Mouse (Mus musculus): ENCODE results near the gene Cacna2d4. TPM values are rescaled to one million over a fixed set of nuclear protein-coding genes. Genes with fewer than 3 reads are reported as not detected.

Gene Cacna2d4
- polyA plus RNA-seq, 1 experiment from 2014 or later: 0.23 TPM

DNA sequence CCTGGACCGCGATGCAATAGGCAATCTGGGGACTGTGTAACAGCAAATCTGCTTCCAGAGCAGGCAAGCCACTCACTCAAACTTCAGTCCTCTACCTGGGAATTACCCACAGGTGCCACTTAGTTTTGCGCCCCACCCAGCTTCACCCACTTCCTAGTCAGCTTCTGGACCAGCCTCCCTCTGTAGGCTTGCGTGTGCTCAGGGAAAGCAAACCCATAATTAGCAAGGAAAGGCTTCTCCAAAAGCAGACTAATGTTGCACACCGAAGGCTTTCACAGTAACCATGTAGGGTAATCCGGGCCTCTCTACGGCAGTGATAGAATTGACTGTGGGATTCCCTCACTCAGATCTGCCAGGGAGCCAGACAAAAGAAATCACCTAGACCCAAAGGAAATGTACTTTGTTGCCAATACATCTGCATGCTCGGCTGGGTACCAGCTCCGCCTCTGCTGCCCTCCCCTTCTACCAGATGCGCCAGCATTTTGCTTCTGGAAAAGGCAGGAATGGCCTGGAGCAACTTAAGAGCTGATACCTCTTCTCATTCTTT is 71.6 kb downstream of the Cacna2d4 start:
- WGBS: 71% methylated on average over 10 of the region's 10 CpGs
- no peaks in the 10 kb centered on the region for H3K27me3 ChIP-seq (ENCODE audit: control insufficient read depth, insufficient read depth, low read length)
- H3K4me2 ChIP-seq (replicated peaks; ENCODE audit: low read depth, low read length): no peak overlapping the region
- H3K4me1 ChIP-seq (ENCODE audit: control insufficient read depth, insufficient read depth, low read length): no peaks in the 10 kb centered on the region
- H3K9me3 ChIP-seq (ENCODE audit: control insufficient read depth, low read depth, low read length): no peaks in the 10 kb centered on the region
- no peak overlapping the region for H3K9ac ChIP-seq (replicated peaks; ENCODE audit: low read depth, low read length)
- no peaks in the 10 kb centered on the region for H3K36me3 ChIP-seq (ENCODE audit: control insufficient read depth, insufficient read depth, low read length)
- H3K27ac ChIP-seq (ENCODE audit: low read length): no peak overlapping the region
- no peak overlapping the region for H3K4me3 ChIP-seq (ENCODE audit: low read depth, low read length)
- ATAC-seq (ENCODE audit: insufficient number of reproducible peaks, insufficient read depth, low FRiP score, low read depth): no peak

DNA sequence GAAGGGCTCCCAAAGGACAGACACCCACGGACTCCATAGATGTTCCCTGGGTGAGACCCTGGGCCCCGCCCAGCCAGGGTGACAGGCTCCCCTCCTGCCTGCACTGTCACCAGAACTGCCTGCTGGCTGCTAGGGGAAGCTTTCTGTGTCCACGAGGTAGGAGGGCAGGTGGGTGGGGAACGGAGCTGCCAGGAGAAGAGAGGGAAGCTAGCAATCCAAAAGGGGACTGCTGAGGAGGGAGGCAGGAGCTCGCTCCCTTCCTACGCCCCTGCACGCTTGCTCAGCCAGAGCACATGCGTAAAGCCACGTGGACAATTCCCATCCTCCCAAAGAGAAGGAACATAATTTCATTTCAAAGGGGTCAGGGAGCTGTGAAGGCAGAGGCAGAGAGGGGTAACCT is 73.8 kb downstream of the Cacna2d4 start:
- no peak for ATAC-seq (ENCODE audit: insufficient number of reproducible peaks, insufficient read depth, low FRiP score, low read depth)
- Histone ChIP-seq H3K9me3 (ENCODE audit: control insufficient read depth, low read depth, low read length) (no peaks in the 10 kb centered on the region), H3K4me3 (ENCODE audit: low read depth, low read length) (no peak overlapping the region), H3K27me3 (ENCODE audit: control insufficient read depth, insufficient read depth, low read length) (no peaks in the 10 kb centered on the region), H3K36me3 (ENCODE audit: control insufficient read depth, insufficient read depth, low read length) (no peaks in the 10 kb centered on the region), H3K4me1 (ENCODE audit: control insufficient read depth, insufficient read depth, low read length) (no peaks in the 10 kb centered on the region), H3K9ac (replicated peaks; ENCODE audit: low read depth, low read length) (no peak overlapping the region), H3K4me2 (replicated peaks; ENCODE audit: low read depth, low read length) (no peak overlapping the region), H3K27ac (ENCODE audit: low read length) (no peak overlapping the region)
- 47% methylated on average over 9 of the region's 9 CpGs for WGBS

DNA sequence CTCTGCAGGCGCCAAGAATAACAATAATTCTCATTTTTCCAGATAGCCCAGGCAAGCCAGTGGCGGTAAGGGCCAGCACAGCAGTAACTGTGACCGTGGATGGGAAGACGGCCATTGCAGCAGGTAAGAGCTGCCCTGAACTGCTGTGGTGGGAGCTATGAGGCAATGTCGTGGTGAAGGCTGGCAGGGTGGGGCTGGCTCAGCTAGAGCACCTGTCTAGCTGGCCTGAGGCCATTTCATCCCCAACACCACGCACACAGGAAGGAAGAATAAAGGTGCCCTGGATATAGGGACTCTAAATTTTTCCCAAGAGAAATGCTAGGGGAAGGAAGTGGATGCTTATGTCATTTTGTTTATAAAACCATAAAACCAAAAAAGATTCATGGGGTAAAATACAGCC is 76.1 kb downstream of the Cacna2d4 start:
- no peaks in the 10 kb centered on the region for H3K27me3 ChIP-seq (ENCODE audit: control insufficient read depth, insufficient read depth, low read length)
- no peaks in the 10 kb centered on the region for H3K9me3 ChIP-seq (ENCODE audit: control insufficient read depth, low read depth, low read length)
- no peaks in the 10 kb centered on the region for H3K4me1 ChIP-seq (ENCODE audit: control insufficient read depth, insufficient read depth, low read length)
- H3K9ac ChIP-seq (replicated peaks; ENCODE audit: low read depth, low read length): no peak overlapping the region
- WGBS: 80% methylated on average over 6 of the region's 6 CpGs
- H3K27ac ChIP-seq (ENCODE audit: low read length): no peak overlapping the region
- H3K4me2 ChIP-seq (replicated peaks; ENCODE audit: low read depth, low read length): no peak overlapping the region
- H3K36me3 ChIP-seq (ENCODE audit: control insufficient read depth, insufficient read depth, low read length): no peaks in the 10 kb centered on the region
- no peak overlapping the region for H3K4me3 ChIP-seq (ENCODE audit: low read depth, low read length)
- ATAC-seq (ENCODE audit: insufficient number of reproducible peaks, insufficient read depth, low FRiP score, low read depth): no peak

DNA sequence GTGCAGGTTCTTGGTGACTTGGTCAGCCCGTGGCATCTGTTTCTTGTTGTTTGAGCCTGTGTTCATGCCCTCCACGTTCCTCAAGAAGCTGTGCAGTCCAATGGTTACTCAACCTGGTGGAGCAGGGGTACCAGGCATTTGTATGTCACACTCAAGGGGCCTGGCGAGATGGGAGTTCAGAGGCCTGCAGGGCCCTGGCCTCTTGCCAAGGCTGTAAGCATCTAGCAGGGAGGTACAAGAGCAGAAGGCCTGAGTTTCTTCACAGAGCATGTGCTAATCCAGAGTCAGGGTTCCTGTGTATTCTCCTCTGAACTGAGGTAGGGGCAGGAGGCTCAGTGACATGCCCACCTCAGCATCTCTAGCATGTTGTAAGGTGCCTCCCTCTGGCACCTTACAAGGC is 76.8 kb downstream of the Cacna2d4 start:
- no peak for ATAC-seq (ENCODE audit: insufficient number of reproducible peaks, insufficient read depth, low FRiP score, low read depth)
- 60% methylated on average over 3 of the region's 3 CpGs for WGBS

DNA sequence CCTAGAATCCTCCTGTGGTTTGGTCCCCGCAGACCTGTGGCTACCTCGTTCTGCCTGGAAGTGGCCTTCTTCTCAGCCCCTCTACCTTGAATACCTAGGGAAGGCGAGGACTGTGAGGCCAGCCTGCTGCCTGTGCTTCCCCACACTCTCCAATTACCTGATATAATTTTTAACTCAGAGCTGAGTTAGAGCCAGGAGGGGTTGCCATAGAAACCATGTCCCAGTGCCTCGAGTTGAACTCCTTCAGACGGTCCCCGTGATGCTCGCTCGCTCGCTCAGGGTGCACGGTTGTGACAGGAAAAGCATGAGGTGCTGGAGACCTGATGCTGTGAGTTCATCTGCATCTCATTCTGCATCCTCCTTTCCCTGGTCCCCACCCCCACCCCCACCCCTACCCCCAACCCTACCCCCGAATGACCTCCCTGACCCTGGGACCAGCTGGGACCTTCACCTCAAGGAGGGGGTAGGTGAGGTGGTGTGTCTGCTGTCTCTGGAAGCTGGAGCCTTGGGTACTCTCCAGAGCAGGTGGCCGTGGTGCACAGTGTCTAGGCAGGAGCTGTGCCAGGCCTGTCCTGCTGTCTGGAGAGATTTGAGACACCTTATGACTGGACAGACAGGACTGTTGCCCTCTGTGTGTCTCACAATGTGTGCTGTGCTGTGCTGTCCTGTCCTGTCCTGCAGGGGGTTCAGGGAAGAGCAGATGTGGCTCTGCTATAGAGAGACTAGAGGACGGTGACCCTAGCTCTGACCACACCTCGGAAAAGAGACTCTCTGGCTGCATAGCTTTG is 77.5 kb downstream of the Cacna2d4 start:
- H3K27ac ChIP-seq (ENCODE audit: low read length): no peak overlapping the region
- H3K4me2 ChIP-seq (replicated peaks; ENCODE audit: low read depth, low read length): no peak overlapping the region
- no peak for ATAC-seq (ENCODE audit: insufficient number of reproducible peaks, insufficient read depth, low FRiP score, low read depth)
- H3K9ac ChIP-seq (replicated peaks; ENCODE audit: low read depth, low read length): no peak overlapping the region
- 48% methylated on average over 14 of the region's 14 CpGs for WGBS
- no peaks in the 10 kb centered on the region for H3K36me3 ChIP-seq (ENCODE audit: control insufficient read depth, insufficient read depth, low read length)
- no peak overlapping the region for H3K4me3 ChIP-seq (ENCODE audit: low read depth, low read length)
- H3K27me3 ChIP-seq (ENCODE audit: control insufficient read depth, insufficient read depth, low read length): no peaks in the 10 kb centered on the region
- H3K4me1 ChIP-seq (ENCODE audit: control insufficient read depth, insufficient read depth, low read length): no peaks in the 10 kb centered on the region
- H3K9me3 ChIP-seq (ENCODE audit: control insufficient read depth, low read depth, low read length): no peaks in the 10 kb centered on the region

More for the DNA sequence above, 76.8 kb downstream of the Cacna2d4 start:
- H3K27ac ChIP-seq (ENCODE audit: low read length): no peak overlapping the region
- H3K4me2 ChIP-seq (replicated peaks; ENCODE audit: low read depth, low read length): no peak overlapping the region
- no peaks in the 10 kb centered on the region for H3K9me3 ChIP-seq (ENCODE audit: control insufficient read depth, low read depth, low read length)
- H3K27me3 ChIP-seq (ENCODE audit: control insufficient read depth, insufficient read depth, low read length): no peaks in the 10 kb centered on the region
- H3K4me1 ChIP-seq (ENCODE audit: control insufficient read depth, insufficient read depth, low read length): no peaks in the 10 kb centered on the region
- H3K36me3 ChIP-seq (ENCODE audit: control insufficient read depth, insufficient read depth, low read length): no peaks in the 10 kb centered on the region
- no peak overlapping the region for H3K9ac ChIP-seq (replicated peaks; ENCODE audit: low read depth, low read length)
- no peak overlapping the region for H3K4me3 ChIP-seq (ENCODE audit: low read depth, low read length)

DNA sequence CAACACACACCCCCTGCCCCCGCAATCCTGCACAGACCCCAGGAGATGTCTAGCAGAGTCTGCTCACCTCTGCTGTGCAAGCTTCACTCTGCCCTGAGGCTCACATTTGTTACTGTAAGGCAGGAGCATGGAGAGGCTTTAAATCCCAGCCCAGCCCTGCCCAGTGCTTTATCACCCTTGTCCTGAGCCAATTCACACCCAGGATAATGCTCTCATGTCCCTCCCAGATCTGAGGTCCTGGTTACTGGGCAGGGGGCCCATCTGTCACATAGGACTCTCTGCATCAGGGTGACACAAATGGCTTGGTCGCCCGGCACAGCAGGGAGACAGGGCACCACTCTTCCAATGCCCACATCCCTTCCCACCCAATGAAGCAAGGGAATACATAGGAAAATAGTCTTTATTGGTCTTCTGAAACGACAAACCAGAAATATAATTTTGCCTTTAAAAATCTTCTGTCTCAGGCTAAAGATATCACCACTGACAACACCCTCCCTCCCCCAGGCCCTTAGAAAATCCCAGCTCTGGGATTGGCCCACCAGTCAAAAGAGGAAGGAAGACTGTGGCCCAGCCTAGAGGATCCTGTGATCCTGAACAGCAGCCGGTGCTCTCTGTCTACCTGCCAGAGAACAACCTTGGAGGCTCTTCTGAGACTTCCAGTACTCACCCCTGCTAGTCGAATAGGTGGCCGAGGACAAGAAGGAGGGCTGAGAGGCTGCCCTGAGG is 78.6 kb downstream of the Cacna2d4 start:
- no peak for ATAC-seq (ENCODE audit: insufficient number of reproducible peaks, insufficient read depth, low FRiP score, low read depth)
- Histone ChIP-seq H3K4me2 (replicated peaks; ENCODE audit: low read depth, low read length) (no peak overlapping the region), H3K4me3 (ENCODE audit: low read depth, low read length) (no peak overlapping the region), H3K9ac (replicated peaks; ENCODE audit: low read depth, low read length) (no peak overlapping the region), H3K36me3 (ENCODE audit: control insufficient read depth, insufficient read depth, low read length) (no peaks in the 10 kb centered on the region), H3K4me1 (ENCODE audit: control insufficient read depth, insufficient read depth, low read length) (no peaks in the 10 kb centered on the region), H3K9me3 (ENCODE audit: control insufficient read depth, low read depth, low read length) (no peaks in the 10 kb centered on the region), H3K27me3 (ENCODE audit: control insufficient read depth, insufficient read depth, low read length) (no peaks in the 10 kb centered on the region), H3K27ac (ENCODE audit: low read length) (no peak overlapping the region)
- 39% methylated on average over 7 of the region's 7 CpGs for WGBS

DNA sequence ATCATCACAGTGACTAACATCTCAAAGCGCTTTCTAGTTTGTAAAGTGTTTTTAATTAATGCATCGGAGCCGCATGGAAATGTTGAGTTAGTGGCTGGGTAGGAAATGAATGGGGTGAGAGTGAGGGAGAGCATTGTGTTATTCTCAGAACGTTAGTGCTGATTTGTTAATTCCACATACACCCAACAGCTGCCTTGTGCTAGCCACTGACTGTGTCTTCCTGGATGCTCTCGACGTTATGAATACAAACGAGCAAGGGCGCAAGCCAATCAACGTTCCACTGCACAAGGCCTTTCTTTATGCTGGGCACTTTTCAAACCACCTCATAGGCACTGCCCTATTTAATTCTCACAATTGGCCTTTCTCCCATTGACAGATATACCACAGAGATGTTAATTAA is 82.4 kb downstream of the Cacna2d4 start:
- no peaks in the 10 kb centered on the region for H3K36me3 ChIP-seq (ENCODE audit: control insufficient read depth, insufficient read depth, low read length)
- H3K4me2 ChIP-seq (replicated peaks; ENCODE audit: low read depth, low read length): no peak overlapping the region
- no peaks in the 10 kb centered on the region for H3K27me3 ChIP-seq (ENCODE audit: control insufficient read depth, insufficient read depth, low read length)
- ATAC-seq (ENCODE audit: insufficient number of reproducible peaks, insufficient read depth, low FRiP score, low read depth): no peak
- no peak overlapping the region for H3K27ac ChIP-seq (ENCODE audit: low read length)
- 87% methylated on average over 9 of the region's 9 CpGs for WGBS
- H3K9ac ChIP-seq (replicated peaks; ENCODE audit: low read depth, low read length): no peak overlapping the region
- H3K4me3 ChIP-seq (ENCODE audit: low read depth, low read length): no peak overlapping the region
- H3K4me1 ChIP-seq (ENCODE audit: control insufficient read depth, insufficient read depth, low read length): no peaks in the 10 kb centered on the region
- no peaks in the 10 kb centered on the region for H3K9me3 ChIP-seq (ENCODE audit: control insufficient read depth, low read depth, low read length)

DNA sequence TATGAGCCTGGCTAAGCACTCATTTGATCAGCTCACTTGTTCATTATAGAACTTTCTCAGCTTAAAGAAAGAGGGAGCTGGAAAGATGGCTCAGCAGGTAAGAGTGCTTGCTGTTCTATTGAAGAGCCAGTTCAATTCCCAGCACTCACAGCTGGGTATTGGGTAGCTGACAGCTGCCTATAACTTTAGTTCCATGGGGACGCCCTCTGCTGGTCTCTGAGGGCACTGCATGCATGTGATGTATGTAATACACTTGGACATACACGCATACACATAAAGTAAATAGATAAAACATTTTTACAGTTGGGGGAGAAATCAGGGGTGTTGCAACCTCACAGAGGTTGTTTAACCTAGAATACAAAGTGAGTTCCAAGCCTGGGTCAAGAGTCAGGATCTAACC is 83.0 kb downstream of the Cacna2d4 start:
- Histone ChIP-seq H3K9me3 (ENCODE audit: control insufficient read depth, low read depth, low read length) (no peaks in the 10 kb centered on the region), H3K36me3 (ENCODE audit: control insufficient read depth, insufficient read depth, low read length) (no peaks in the 10 kb centered on the region), H3K9ac (replicated peaks; ENCODE audit: low read depth, low read length) (no peak overlapping the region), H3K4me3 (ENCODE audit: low read depth, low read length) (no peak overlapping the region), H3K4me1 (ENCODE audit: control insufficient read depth, insufficient read depth, low read length) (no peaks in the 10 kb centered on the region), H3K4me2 (replicated peaks; ENCODE audit: low read depth, low read length) (no peak overlapping the region), H3K27ac (ENCODE audit: low read length) (no peak overlapping the region), H3K27me3 (ENCODE audit: control insufficient read depth, insufficient read depth, low read length) (no peaks in the 10 kb centered on the region)
- 83% methylated on average over 2 of the region's 2 CpGs for WGBS
- no peak for ATAC-seq (ENCODE audit: insufficient number of reproducible peaks, insufficient read depth, low FRiP score, low read depth)

Measured in stomach, embryonic 14.5 days (tissue).